Mouse (Mus musculus) CH12.LX (cell line): ENCODE measurements around the gene Gm49368. TPM values are rescaled to one million over a fixed set of nuclear protein-coding genes. Genes with fewer than 3 reads are reported as not detected.

Source experiments
- DNase-seq: peaks from one replicate; pipeline ENCODE4 v3.0.0-alpha.2; 2013; ENCODE audit errors: extremely low read depth
- H3K27ac ChIP-seq: 2 replicates; pipeline ENCODE4 v1.5.1; 2012; ENCODE audit warnings: low read depth, mild to moderate bottlenecking, control low read depth, moderate library complexity; ENCODE audit not compliant: insufficient read depth
- H3K27me3 ChIP-seq: replicated peaks from 2 replicates; pipeline ENCODE3; 2012; ENCODE audit warnings: inconsistent platforms
- H3K36me3 ChIP-seq, 2 experiments: replicated peaks in 1 of 2; 2 replicates each; pipeline versions ENCODE3 to v1.6.1; 2012; ENCODE audit warnings: inconsistent platforms in 1 of 2, low read length in 1 of 2, mild to moderate bottlenecking in 1 of 2, mixed read lengths in 1 of 2, moderate library complexity in 1 of 2; ENCODE audit not compliant: control insufficient read depth in 1 of 2, insufficient read depth in 1 of 2
- H3K4me1 ChIP-seq, 2 experiments: 2 replicates each; pipeline ENCODE4 v1.6.1; 2012; ENCODE audit warnings: inconsistent platforms in 1 of 2, moderate library complexity in 1 of 2; ENCODE audit not compliant: insufficient read depth in 2 of 2, control insufficient read depth in 1 of 2
- H3K4me2 ChIP-seq: 2 replicates; pipeline ENCODE4 v1.6.1; 2012; ENCODE audit warnings: low read depth, mild to moderate bottlenecking, control low read depth; ENCODE audit not compliant: poor library complexity, insufficient read depth, severe bottlenecking
- H3K4me3 ChIP-seq, 3 experiments: fragments of 150-350 bp in 1 of 3; sonication (generic) in 1 of 3; replicated peaks in 1 of 3; 2 replicates each; pipeline versions ENCODE3 to v1.5.1; 2011 to 2012; ENCODE audit warnings: low read depth in 2 of 3, low read length in 2 of 3, mild to moderate bottlenecking in 2 of 3, moderate library complexity in 2 of 3, control low read depth in 1 of 3, improper control_type of control experiment in 1 of 3, inconsistent platforms in 1 of 3, mixed read lengths in 1 of 3; ENCODE audit not compliant: poor library complexity in 1 of 3
- H3K79me2 ChIP-seq: replicated peaks from 2 replicates; pipeline ENCODE4 v1.6.1; 2012; ENCODE audit warnings: mild to moderate bottlenecking, moderate library complexity; ENCODE audit not compliant: control insufficient read depth, poor library complexity, insufficient read depth, severe bottlenecking; ENCODE audit errors: extremely low read depth
- H3K9ac ChIP-seq: 2 replicates; pipeline ENCODE4 v1.6.1; 2012; ENCODE audit warnings: low read depth, mild to moderate bottlenecking, control low read depth, moderate library complexity; ENCODE audit not compliant: insufficient read depth
- H3K9me3 ChIP-seq: replicated peaks from 2 replicates; pipeline ENCODE3; 2012; ENCODE audit warnings: low read length, inconsistent platforms, mixed read lengths
- BHLHE40 ChIP-seq: IDR thresholded peaks from 2 replicates; pipeline ENCODE4 v1.6.1; 2011; ENCODE audit warnings: mild to moderate bottlenecking, low read depth, low read length, improper control_type of control experiment
- CHD2 ChIP-seq: IDR thresholded peaks from 2 replicates; pipeline ENCODE4 v1.6.1; 2011; ENCODE audit warnings: low read length, improper control_type of control experiment
- E2F4 ChIP-seq: IDR thresholded peaks from 2 replicates; pipeline ENCODE4 v1.6.1; 2011; ENCODE audit warnings: low read depth, low read length, improper control_type of control experiment; ENCODE audit not compliant: insufficient replicate concordance
- ELF1 ChIP-seq: IDR thresholded peaks from 2 replicates; pipeline ENCODE4 v1.6.1; 2014; ENCODE audit warnings: low read depth, mild to moderate bottlenecking, inconsistent platforms, low read length, improper control_type of control experiment
- EP300 ChIP-seq: IDR thresholded peaks from 2 replicates; pipeline ENCODE4 v1.6.1; 2011; ENCODE audit warnings: low read length, improper control_type of control experiment
- ETS1 ChIP-seq: conservative IDR thresholded peaks from 2 replicates; pipeline ENCODE4 v1.6.1; 2012; ENCODE audit warnings: low read depth, mild to moderate bottlenecking, inconsistent platforms, low read length, improper control_type of control experiment, moderate library complexity
- GABPA ChIP-seq: IDR thresholded peaks from 2 replicates; pipeline ENCODE4 v1.6.1; 2012; ENCODE audit warnings: low read depth, low read length, improper control_type of control experiment, inconsistent platforms; ENCODE audit not compliant: insufficient replicate concordance
- HCFC1 ChIP-seq: IDR thresholded peaks from 2 replicates; pipeline ENCODE4 v1.6.1; 2012; ENCODE audit warnings: low read depth, mild to moderate bottlenecking, inconsistent platforms, low read length, improper control_type of control experiment
- IRF4 ChIP-seq: IDR thresholded peaks from 2 replicates; pipeline ENCODE4 v1.6.1; 2014; ENCODE audit warnings: low read depth, mild to moderate bottlenecking, inconsistent platforms, low read length, improper control_type of control experiment
- JUN ChIP-seq: IDR thresholded peaks from 2 replicates; pipeline ENCODE4 v1.6.1; 2011; ENCODE audit warnings: low read depth, mild to moderate bottlenecking, low read length, improper control_type of control experiment, moderate library complexity; ENCODE audit not compliant: insufficient read depth
- JUND ChIP-seq: conservative IDR thresholded peaks from 2 replicates; pipeline ENCODE4 v1.6.1; 2011; ENCODE audit warnings: low read depth, low read length, improper control_type of control experiment
- KAT2A ChIP-seq: IDR thresholded peaks from 2 replicates; pipeline ENCODE4 v1.6.1; 2012; ENCODE audit warnings: low read length, improper control_type of control experiment, inconsistent platforms; ENCODE audit not compliant: insufficient replicate concordance
- MAFK ChIP-seq: IDR thresholded peaks from 2 replicates; pipeline ENCODE4 v1.6.1; 2011; ENCODE audit warnings: low read length, improper control_type of control experiment; ENCODE audit not compliant: insufficient replicate concordance
- MAX ChIP-seq: IDR thresholded peaks from 2 replicates; pipeline ENCODE4 v1.6.1; 2011; ENCODE audit warnings: low read length, improper control_type of control experiment
- MAZ ChIP-seq: IDR thresholded peaks from 2 replicates; pipeline ENCODE4 v1.6.1; 2012; ENCODE audit warnings: low read depth, mild to moderate bottlenecking, inconsistent platforms, low read length, improper control_type of control experiment, moderate library complexity
- MEF2A ChIP-seq: IDR thresholded peaks from 2 replicates; pipeline ENCODE4 v1.6.1; 2014; ENCODE audit warnings: low read depth, mild to moderate bottlenecking, inconsistent platforms, low read length, improper control_type of control experiment, borderline replicate concordance
- MXI1 ChIP-seq: IDR thresholded peaks from 2 replicates; pipeline ENCODE4 v1.6.1; 2011; ENCODE audit warnings: mild to moderate bottlenecking, low read depth, low read length, improper control_type of control experiment
- MYC ChIP-seq: IDR thresholded peaks from 2 replicates; pipeline ENCODE4 v1.6.1; 2011; ENCODE audit warnings: low read depth, mild to moderate bottlenecking, improper control_type of control experiment, low read length
- NELFE ChIP-seq: IDR thresholded peaks from 2 replicates; pipeline ENCODE4 v1.6.1; 2011; ENCODE audit warnings: low read depth, low read length, improper control_type of control experiment
- POLR2AphosphoS2 ChIP-seq: IDR thresholded peaks from 2 replicates; pipeline ENCODE4 v1.6.1; 2011; ENCODE audit warnings: low read depth, low read length, improper control_type of control experiment
- RAD21 ChIP-seq: IDR thresholded peaks from 2 replicates; pipeline ENCODE4 v1.6.1; 2011; ENCODE audit warnings: low read depth, mild to moderate bottlenecking, low read length, improper control_type of control experiment, moderate library complexity
- RCOR1 ChIP-seq: conservative IDR thresholded peaks from 2 replicates; pipeline ENCODE4 v1.6.1; 2012; ENCODE audit warnings: low read depth, mild to moderate bottlenecking, inconsistent platforms, low read length, improper control_type of control experiment
- TBP ChIP-seq: conservative IDR thresholded peaks from 2 replicates; pipeline ENCODE4 v1.6.1; 2011; ENCODE audit warnings: low read depth, low read length, improper control_type of control experiment
- TCF12 ChIP-seq: IDR thresholded peaks from 2 replicates; pipeline ENCODE4 v1.6.1; 2014; ENCODE audit warnings: low read depth, mild to moderate bottlenecking, inconsistent platforms, low read length, improper control_type of control experiment
- USF1 ChIP-seq: IDR thresholded peaks from 2 replicates; pipeline ENCODE4 v1.6.1; 2014; ENCODE audit warnings: low read depth, mild to moderate bottlenecking, inconsistent platforms, low read length, improper control_type of control experiment
- USF2 ChIP-seq: conservative IDR thresholded peaks from 2 replicates; pipeline ENCODE4 v1.6.1; 2011; ENCODE audit warnings: low read depth, low read length, improper control_type of control experiment
- ZC3H11A ChIP-seq: IDR thresholded peaks from 2 replicates; pipeline ENCODE4 v1.6.1; 2012; ENCODE audit warnings: low read depth, mild to moderate bottlenecking, inconsistent platforms, low read length, improper control_type of control experiment
- dilution Hi-C: fragments of 300-500 bp; cut with MboI; formaldehyde crosslinking; loops from 2 replicates; pipeline ENCODE4 v1.14.3; 2020; ENCODE audit warnings: low sequenced_read_pairs; ENCODE audit not compliant: extremely low pct_unique_long_range_greater_than_20kb, extremely low pct_ligation_motif_present
- in situ Hi-C: fragments of 300-500 bp; cut with MboI; formaldehyde crosslinking; loops from 3 replicates; pipeline ENCODE4 v1.14.3; 2019; ENCODE audit warnings: low sequenced_read_pairs, low pct_ligation_motif_present, low pct_unique_long_range_greater_than_20kb, mixed read lengths
- polyA plus RNA-seq: library from polyadenylated mRNA; unstranded; fragments of >175 nt; gene quantifications from 2 replicates; pipeline ENCODE4 v1.2.1, GENCODE M21; 2012; ENCODE audit warnings: low read depth; ENCODE audit not compliant: insufficient read length
- total RNA-seq, 2 experiments: library from RNA; depleted of rRNA; stranded (reverse); fragments of 300-350 nt in 1 of 2; fragments of >200 nt in 1 of 2; gene quantifications; 2 replicates each; pipeline ENCODE4 v1.2.3; 2012 to 2014

Gene Gm49368
- total and polyA plus RNA-seq, 3 experiments, result not detected

DNA sequence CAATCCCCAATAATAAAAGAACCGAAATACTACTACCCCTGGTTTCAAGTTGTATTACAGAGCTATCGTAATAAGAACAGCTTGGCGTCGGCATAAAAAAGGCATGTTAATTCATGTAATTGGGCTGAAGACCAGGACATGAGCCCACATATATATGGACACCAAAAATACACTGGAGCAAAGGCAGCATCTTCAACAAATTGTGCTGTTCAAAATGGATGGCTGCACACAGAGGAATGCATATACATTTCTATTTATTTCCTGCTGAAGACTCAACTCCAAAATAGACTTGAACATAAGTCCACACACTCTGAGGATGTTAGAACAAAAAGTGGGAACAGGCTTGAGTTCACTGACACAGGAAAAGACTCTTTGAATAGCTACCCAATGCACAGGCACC, 101.5 kb downstream of the Gm49368 start:
- Histone ChIP-seq H3K4me3 (no peak overlapping the region), H3K9ac (no peak overlapping the region), H3K4me2 (no peak overlapping the region), H3K36me3 (no peaks in the 10 kb centered on the region), H3K9me3 (no peaks in the 10 kb centered on the region), H3K79me2 (no peaks in the 10 kb centered on the region), H3K27ac (no peak overlapping the region), H3K27me3 (no peaks in the 10 kb centered on the region), H3K4me1 (peaks cover 4 to 6% of the 10 kb centered on the region in 2 experiments; a peak in 2 of 4 replicates)
- TF ChIP-seq KAT2A, result no peak
- TF ChIP-seq MEF2A, result no peak
- TF ChIP-seq MAX, result no peak
- TF ChIP-seq MYC, result no peak
- TF ChIP-seq RCOR1, result no peak
- TF ChIP-seq HCFC1, result no peak
- no peak for TF ChIP-seq RAD21
- no peak for TF ChIP-seq GABPA
- no peak for TF ChIP-seq USF2
- TF ChIP-seq ELF1, result no peak
- TF ChIP-seq ZC3H11A, result no peak
- TF ChIP-seq NELFE, result no peak
- TF ChIP-seq MAZ, result no peak
- TF ChIP-seq TBP, result no peak
- TF ChIP-seq JUN, result no peak
- no peak for TF ChIP-seq POLR2AphosphoS2
- no peak for TF ChIP-seq TCF12
- no peak for TF ChIP-seq USF1
- in situ Hi-C loops (no loop called here), dilution Hi-C loops (no loop called here)
- no peak for DNase-seq

DNA sequence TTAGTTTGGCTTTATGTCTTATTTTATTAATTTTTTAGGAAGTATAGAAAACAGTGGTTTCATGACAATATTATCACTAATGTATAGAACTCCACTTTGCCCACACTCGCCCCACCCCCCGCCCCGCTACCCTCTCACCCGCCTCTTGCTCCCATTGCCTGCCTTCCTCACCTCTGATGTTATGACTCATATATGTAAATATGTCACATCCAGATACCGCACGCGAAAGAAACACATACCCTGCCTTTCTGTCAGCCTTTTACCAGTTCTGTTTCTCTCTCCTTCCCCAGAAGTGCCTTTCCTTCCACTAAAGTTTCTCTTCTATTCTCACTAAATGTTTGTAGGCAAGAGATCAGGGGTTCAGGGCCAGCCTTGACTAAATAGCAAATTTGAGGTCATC, 103.9 kb downstream of the Gm49368 start:
- DNase-seq, result peak; percentile 43
- Histone ChIP-seq H3K4me2 (0 out of 2 replicates have a peak overlapping the region, but pooled peaks have one; percentile 12), H3K36me3 (no peaks in the 10 kb centered on the region), H3K9me3 (no peaks in the 10 kb centered on the region), H3K4me1 (peaks cover 4 to 6% of the 10 kb centered on the region in 2 experiments; a peak in 2 of 4 replicates), H3K27ac (no peak overlapping the region), H3K4me3 (no peak overlapping the region), H3K9ac (no peak overlapping the region), H3K79me2 (no peaks in the 10 kb centered on the region), H3K27me3 (no peaks in the 10 kb centered on the region)
- dilution Hi-C loops (no loop called here), in situ Hi-C loops (no loop called here)
- TF ChIP-seq ETS1, result no peak
- peak; percentile 67 for TF ChIP-seq BHLHE40
- peak; percentile 50; the same call in 1 of the 2 replicates for TF ChIP-seq JUN
- TF ChIP-seq CHD2, result peak; percentile 59; the same call in 1 of the 2 replicates
- TF ChIP-seq MAFK, result 0 out of 2 replicates have a peak, but pooled peaks have one; percentile 9
- no peak for TF ChIP-seq E2F4
- TF ChIP-seq USF1, result no peak
- peak; percentile 61 for TF ChIP-seq EP300
- TF ChIP-seq MXI1, result no peak
- peak; percentile 81 for TF ChIP-seq IRF4
- peak; percentile 62; the same call in 1 of the 2 replicates for TF ChIP-seq JUND
